Mouse (Mus musculus) liver, adult 2 months (tissue): Measurements from ENCODE around the gene Tab3. TPM values are rescaled to one million over a fixed set of nuclear protein-coding genes. Genes with fewer than 3 reads are reported as not detected.
A peak's percentile ranks its signal among the peaks of the same experiment; 100 is the strongest.

Source experiments
- DNase-seq: peaks from one replicate; pipeline ENCODE4 v3.0.0-alpha.2; 2011; ENCODE audit warnings: low read depth, low spot score; ENCODE audit errors: extremely low read depth
- H3K27ac ChIP-seq: fragments of 200-500 bp; replicated peaks from 2 replicates; pipeline ENCODE4 v1.5.1; 2012; ENCODE audit warnings: low read depth, mild to moderate bottlenecking, control low read depth, inconsistent platforms, low read length; ENCODE audit not compliant: insufficient read depth
- H3K27me3 ChIP-seq: fragments of 200-500 bp; 2 replicates; pipeline ENCODE4 v1.6.1; 2012; ENCODE audit warnings: mild to moderate bottlenecking, moderate library complexity, low read length, inconsistent platforms; ENCODE audit not compliant: control insufficient read depth, insufficient read depth
- H3K36me3 ChIP-seq: fragments of 200-500 bp; 2 replicates; pipeline ENCODE4 v1.6.1; 2012; ENCODE audit warnings: low read length, inconsistent platforms; ENCODE audit not compliant: control insufficient read depth, insufficient read depth
- H3K4me1 ChIP-seq: fragments of 200-500 bp; 2 replicates; pipeline ENCODE4 v1.6.1; 2011; ENCODE audit warnings: low read length; ENCODE audit not compliant: control insufficient read depth, insufficient read depth
- H3K4me3 ChIP-seq: fragments of 200-500 bp; 2 replicates; pipeline ENCODE4 v1.5.1; 2011; ENCODE audit warnings: low read depth, mild to moderate bottlenecking, control low read depth, low read length, moderate library complexity; ENCODE audit not compliant: insufficient read depth
- H3K79me2 ChIP-seq: fragments of 200-500 bp; 2 replicates; pipeline ENCODE4 v1.6.1; 2012; ENCODE audit warnings: inconsistent platforms, mild to moderate bottlenecking, low read length, moderate library complexity; ENCODE audit not compliant: control insufficient read depth, insufficient read depth
- H3K9ac ChIP-seq: fragments of 200-500 bp; 2 replicates; pipeline ENCODE4 v1.6.1; 2012; ENCODE audit warnings: low read depth, mild to moderate bottlenecking, control low read depth, inconsistent platforms, low read length
- CTCF ChIP-seq: fragments of 200-500 bp; IDR thresholded peaks from 2 replicates; pipeline ENCODE4 v1.5.1; 2011; ENCODE audit warnings: low read depth, low read length, control low read depth
- POLR2A ChIP-seq: fragments of 200-500 bp; IDR thresholded peaks from 2 replicates; pipeline ENCODE4 v1.6.1; 2011; ENCODE audit warnings: low read length, control low read depth; ENCODE audit not compliant: insufficient read depth; ENCODE audit errors: extremely low read depth
- WGBS: fragments of 180-500 bp; shearing (Covaris S2); methylation state at CpG from one replicate; pipeline ENCODE4 v1.1.7; 2018; 5-methylcytosine and 5-hydroxymethylcytosine counted together
- polyA plus RNA-seq: library from polyadenylated mRNA; depleted of rRNA; stranded (reverse); fragments of >200 nt; gene quantifications from 2 replicates; pipeline ENCODE4 v1.2.3, GENCODE M21; 2012; rRNA removed
- total RNA-seq: library from RNA; depleted of rRNA; stranded (reverse); fragments of >200 nt; gene quantifications from 2 replicates; pipeline ENCODE4 v1.2.3, GENCODE M21; 2014; rRNA removed

The Tab3 gene
- total and polyA plus RNA-seq, 2 experiments, result 1.7 to 3.4 TPM

- peak; percentile 39 for DNase-seq
- no peak overlapping the region for H3K9ac ChIP-seq
These were observed 103.0 kb downstream of the Tab3 start for GRCm38 (mm10) chrX:85676808-85677207.

GRCm38 (mm10) chrX:85682125-85682524 is 108.3 kb downstream of the Tab3 start:
- DNase-seq, result no peak
- no peak overlapping the region for H3K9ac ChIP-seq
- H3K36me3 ChIP-seq, result no peaks in the 10 kb centered on the region
- H3K4me1 ChIP-seq, result no peaks in the 10 kb centered on the region
- WGBS, result 42% methylated on average over 1 of the region's 1 CpGs
- no peaks in the 10 kb centered on the region for H3K79me2 ChIP-seq
- no peak overlapping the region for H3K4me3 ChIP-seq
- no peak for TF ChIP-seq POLR2A
- TF ChIP-seq CTCF, result no peak
- no peak overlapping the region for H3K27ac ChIP-seq
- H3K27me3 ChIP-seq, result no peaks in the 10 kb centered on the region

More at GRCm38 (mm10) chrX:85676808-85677207, 103.0 kb downstream of the Tab3 start:
- H3K4me1 ChIP-seq, result no peaks in the 10 kb centered on the region
- H3K4me3 ChIP-seq, result no peak overlapping the region
- TF ChIP-seq CTCF (peak; percentile 64), POLR2A (no peak)
- WGBS, result 9% methylated on average over 7 of the region's 7 CpGs
- no peaks in the 10 kb centered on the region for H3K27me3 ChIP-seq
- no peaks in the 10 kb centered on the region for H3K79me2 ChIP-seq
- H3K27ac ChIP-seq, result no peak overlapping the region
- no peaks in the 10 kb centered on the region for H3K36me3 ChIP-seq

- WGBS, result 78% methylated on average over 2 of the region's 2 CpGs
- Histone ChIP-seq H3K36me3 (no peaks in the 10 kb centered on the region), H3K79me2 (no peaks in the 10 kb centered on the region), H3K27me3 (no peaks in the 10 kb centered on the region), H3K9ac (no peak overlapping the region), H3K4me1 (no peaks in the 10 kb centered on the region), H3K27ac (no peak overlapping the region), H3K4me3 (no peak overlapping the region)
- TF ChIP-seq POLR2A, result no peak
- TF ChIP-seq CTCF, result peak; percentile 19; the same call in 1 of the 2 replicates
- DNase-seq, result no peak
These were observed 109.9 kb downstream of the Tab3 start for GRCm38 (mm10) chrX:85683723-85684122.

Other genes with a start within 250 kb of the Tab3 start
- 76.4 and 80.6 TPM in 2 replicates for gene Gk, start 202.8 kb downstream of the Tab3 start, total RNA-seq
- 9.2 and 9.5 TPM in 2 replicates for gene Gk, start 202.8 kb downstream of the Tab3 start, polyA plus RNA-seq